Mouse (Mus musculus) liver, postnatal 0 days (tissue): ENCODE data around the gene Tmem147. TPM values are rescaled to one million over a fixed set of nuclear protein-coding genes. Genes with fewer than 3 reads are reported as not detected.

Source experiments
- ATAC-seq: fragments of 200-750 bp; cut with Nextera tagmentation; 2 replicates; pipeline ENCODE4 v1.8.0; 2017; ENCODE audit warnings: mild to moderate bottlenecking, moderate library complexity
- DNase-seq: peaks from one replicate; pipeline ENCODE4 v3.0.0-alpha.2; 2016
- H3K27ac ChIP-seq: fragments of 300-500 bp; sonication (generic); 2 replicates; pipeline ENCODE4 v1.5.1; 2014; ENCODE audit warnings: antibody characterized with exemption, moderate library complexity, mild to moderate bottlenecking, low read depth
- H3K27me3 ChIP-seq: fragments of 300-500 bp; sonication (generic); 2 replicates; pipeline ENCODE4 v1.6.1; 2014; ENCODE audit warnings: low read length, control low read depth, mixed read lengths; ENCODE audit not compliant: insufficient read depth
- H3K36me3 ChIP-seq: fragments of 300-500 bp; sonication (generic); replicated peaks from 2 replicates; pipeline ENCODE4 v1.6.1; 2014; ENCODE audit warnings: mild to moderate bottlenecking, control low read depth, low read length, moderate library complexity, mixed read lengths; ENCODE audit not compliant: insufficient read depth
- H3K4me1 ChIP-seq: fragments of 300-500 bp; sonication (generic); 2 replicates; pipeline ENCODE4 v1.6.1; 2014; ENCODE audit warnings: antibody characterized with exemption, mild to moderate bottlenecking, control low read depth; ENCODE audit not compliant: insufficient read depth
- H3K4me2 ChIP-seq: fragments of 300-500 bp; sonication (generic); 2 replicates; pipeline ENCODE4 v1.6.1; 2014; ENCODE audit warnings: low read depth, mild to moderate bottlenecking, low read length, moderate library complexity, mixed read lengths
- H3K4me3 ChIP-seq: fragments of 300-500 bp; sonication (generic); 2 replicates; pipeline ENCODE4 v1.5.1; 2014; ENCODE audit warnings: low read depth, low read length
- H3K9ac ChIP-seq: fragments of 300-500 bp; sonication (generic); replicated peaks from 2 replicates; pipeline ENCODE4 v1.6.1; 2014; ENCODE audit warnings: mild to moderate bottlenecking, moderate library complexity
- H3K9me3 ChIP-seq: fragments of 300-500 bp; sonication (generic); 2 replicates; pipeline ENCODE4 v1.6.1; 2016; ENCODE audit warnings: mild to moderate bottlenecking, control low read depth, low read length, mixed read lengths
- CTCF ChIP-seq: sonication (generic); IDR thresholded peaks from 2 replicates; pipeline ENCODE4 v1.5.1; 2016; ENCODE audit warnings: antibody characterized with exemption, low read depth
- EP300 ChIP-seq: IDR thresholded peaks from 2 replicates; pipeline ENCODE4 v1.6.1; 2016; ENCODE audit warnings: antibody characterized with exemption, low read depth, mild to moderate bottlenecking
- WGBS: fragments of 180-500 bp; shearing (Covaris S2); extraction: QIAGEN DNeasy Blood & Tissue Kit; methylation state at CpG from one replicate; pipeline ENCODE4 v1.1.7; 2014; ENCODE audit not compliant: insufficient replicate concordance; 5-methylcytosine and 5-hydroxymethylcytosine counted together
- polyA plus RNA-seq: library from polyadenylated mRNA; unstranded; fragments of >200 nt; fragmentation: Nextera tagmentation; extraction: Ambion mirVana; gene quantifications from 2 replicates; pipeline ENCODE4 v1.2.1, GENCODE M21; 2015

Tmem147 gene
- 153 and 158 TPM in 2 replicates for polyA plus RNA-seq

- Histone ChIP-seq H3K4me2 (peak within 1 kb of the TSS; percentile 85), H3K9ac (peak within 1 kb of the TSS; percentile 75), H3K4me1 (peaks cover 24% of the 10 kb centered on the region; the same call in 1 of the 2 replicates), H3K27ac (peak within 1 kb of the TSS; percentile 85), H3K9me3 (no peaks in the 10 kb centered on the region), H3K27me3 (no peaks in the 10 kb centered on the region), H3K4me3 (peak within 1 kb of the TSS; percentile 71), H3K36me3 (peaks cover 21% of the 10 kb centered on the region)
- ATAC-seq, result peak; percentile 96
- DNase-seq, result peak; percentile 96
- TF ChIP-seq CTCF (peak; percentile 66), EP300 (peak; percentile 67; the same call in 1 of the 2 replicates)
- under 1% methylated on average over 55 of the region's 60 CpGs for WGBS
These were observed at the start of gene Tmem147 for GRCm38 (mm10) chr7:30729396-30730063. Tmem147 (minus strand) TSS chr7:30729540.

GRCm38 (mm10) chr7:30777911-30778310 is 48.6 kb upstream of the Tmem147 start:
- no peak overlapping the region for H3K27ac ChIP-seq
- H3K4me1 ChIP-seq, result no peaks in the 10 kb centered on the region
- no peak overlapping the region for H3K4me3 ChIP-seq
- no peaks in the 10 kb centered on the region for H3K27me3 ChIP-seq
- DNase-seq (no peak), ATAC-seq (no peak)
- no peaks in the 10 kb centered on the region for H3K9me3 ChIP-seq
- H3K36me3 ChIP-seq, result no peaks in the 10 kb centered on the region
- no peak overlapping the region for H3K4me2 ChIP-seq
- no peak overlapping the region for H3K9ac ChIP-seq
- WGBS, result 50% methylated on average over 1 of the region's 1 CpGs
- no peak for TF ChIP-seq CTCF
- no peak for TF ChIP-seq EP300

- TF ChIP-seq EP300, result no peak
- TF ChIP-seq CTCF, result no peak
- Histone ChIP-seq H3K4me3 (no peak overlapping the region), H3K27ac (no peak overlapping the region), H3K9me3 (no peaks in the 10 kb centered on the region), H3K4me2 (no peak overlapping the region), H3K9ac (no peak overlapping the region), H3K4me1 (no peaks in the 10 kb centered on the region), H3K27me3 (no peaks in the 10 kb centered on the region), H3K36me3 (no peaks in the 10 kb centered on the region)
- DNase-seq, result no peak
- no peak for ATAC-seq
- WGBS, result 65% methylated on average over 7 of the region's 7 CpGs
These were observed 47.8 kb upstream of the Tmem147 start for GRCm38 (mm10) chr7:30777081-30777579.

- TF ChIP-seq EP300 (no peak), CTCF (no peak)
- no peak overlapping the region for H3K4me3 ChIP-seq
- WGBS, result 58% methylated on average over 9 of the region's 9 CpGs
- DNase-seq, result no peak
- no peaks in the 10 kb centered on the region for H3K36me3 ChIP-seq
- no peak overlapping the region for H3K9ac ChIP-seq
- H3K4me1 ChIP-seq, result no peaks in the 10 kb centered on the region
- ATAC-seq, result no peak
- no peaks in the 10 kb centered on the region for H3K9me3 ChIP-seq
- H3K27me3 ChIP-seq, result no peaks in the 10 kb centered on the region
- H3K4me2 ChIP-seq, result no peak overlapping the region
- H3K27ac ChIP-seq, result no peak overlapping the region
These were observed 46.8 kb upstream of the Tmem147 start for GRCm38 (mm10) chr7:30776104-30776503.

- ATAC-seq (no peak), DNase-seq (no peak)
- 37% methylated on average over 9 of the region's 9 CpGs for WGBS
- H3K36me3 ChIP-seq, result no peaks in the 10 kb centered on the region
- no peaks in the 10 kb centered on the region for H3K4me1 ChIP-seq
- no peak for TF ChIP-seq CTCF
- TF ChIP-seq EP300, result no peak
- H3K4me3 ChIP-seq, result no peak overlapping the region
- H3K9ac ChIP-seq, result no peak overlapping the region
- H3K4me2 ChIP-seq, result no peak overlapping the region
- no peak overlapping the region for H3K27ac ChIP-seq
- no peaks in the 10 kb centered on the region for H3K27me3 ChIP-seq
- H3K9me3 ChIP-seq, result no peaks in the 10 kb centered on the region
These were observed 39.9 kb upstream of the Tmem147 start for GRCm38 (mm10) chr7:30769236-30769635.

- Histone ChIP-seq H3K36me3 (no peaks in the 10 kb centered on the region), H3K9ac (no peak overlapping the region), H3K4me3 (no peak overlapping the region), H3K9me3 (no peaks in the 10 kb centered on the region), H3K27ac (no peak overlapping the region), H3K4me2 (no peak overlapping the region), H3K27me3 (no peaks in the 10 kb centered on the region), H3K4me1 (no peaks in the 10 kb centered on the region; the same call in 1 of the 2 replicates)
- DNase-seq (no peak), ATAC-seq (no peak)
- 79% methylated on average over 4 of the region's 4 CpGs for WGBS
- TF ChIP-seq EP300 (no peak), CTCF (no peak)
These were observed 37.1 kb upstream of the Tmem147 start for GRCm38 (mm10) chr7:30766408-30766807.
